Mouse (Mus musculus) heart, embryonic 11.5 days (tissue): Measurements from ENCODE around the gene Gm17334. TPM values are rescaled to one million over a fixed set of nuclear protein-coding genes. Genes with fewer than 3 reads are reported as not detected.

Experiments used
- ATAC-seq: fragments of 200-750 bp; cut with Nextera tagmentation; replicated peaks from 2 replicates; pipeline ENCODE4 v1.8.0; 2017; ENCODE audit warnings: moderate library complexity; ENCODE audit not compliant: insufficient number of reproducible peaks, low FRiP score, low TSS enrichment
- H3K27ac ChIP-seq: fragments of 300-500 bp; sonication (generic); 2 replicates; pipeline ENCODE4 v1.5.1; 2014; ENCODE audit warnings: mild to moderate bottlenecking, low read depth, low read length
- H3K27me3 ChIP-seq: fragments of 300-500 bp; sonication (generic); 2 replicates; pipeline ENCODE4 v1.6.1; 2014; ENCODE audit warnings: mild to moderate bottlenecking, low read length, mixed read lengths; ENCODE audit not compliant: control insufficient read depth, insufficient read depth
- H3K36me3 ChIP-seq: fragments of 300-500 bp; sonication (generic); 2 replicates; pipeline ENCODE4 v1.6.1; 2014; ENCODE audit warnings: mild to moderate bottlenecking, low read length, moderate library complexity, mixed read lengths; ENCODE audit not compliant: control insufficient read depth, insufficient read depth
- H3K4me1 ChIP-seq: fragments of 300-500 bp; sonication (generic); 2 replicates; pipeline ENCODE4 v1.6.1; 2014; ENCODE audit warnings: low read length; ENCODE audit not compliant: control insufficient read depth, insufficient read depth
- H3K4me2 ChIP-seq: fragments of 300-500 bp; sonication (generic); 2 replicates; pipeline ENCODE4 v1.6.1; 2014; ENCODE audit warnings: mild to moderate bottlenecking, moderate library complexity
- H3K4me3 ChIP-seq: fragments of 300-500 bp; sonication (generic); 2 replicates; pipeline ENCODE4 v1.5.1; 2014; ENCODE audit warnings: low read depth, low read length
- H3K9ac ChIP-seq: fragments of 300-500 bp; sonication (generic); 2 replicates; pipeline ENCODE4 v1.6.1; 2014; ENCODE audit warnings: mild to moderate bottlenecking, low read depth, low read length, moderate library complexity
- H3K9me3 ChIP-seq: fragments of 300-500 bp; sonication (generic); replicated peaks from 2 replicates; pipeline ENCODE4 v1.6.1; 2016; ENCODE audit warnings: low read length; ENCODE audit not compliant: control insufficient read depth
- WGBS: fragments of 180-500 bp; shearing (Covaris S2); extraction: QIAGEN DNeasy Blood & Tissue Kit; methylation state at CpG from one replicate; pipeline ENCODE4 v1.1.7; 2014; ENCODE audit not compliant: insufficient replicate concordance; 5-methylcytosine and 5-hydroxymethylcytosine counted together
- polyA plus RNA-seq: library from polyadenylated mRNA; unstranded; fragments of >200 nt; fragmentation: Nextera tagmentation; extraction: Ambion mirVana; gene quantifications from 2 replicates; pipeline ENCODE4 v1.2.1, GENCODE M21; 2014

The Gm17334 gene
- polyA plus RNA-seq, 1 experiment from 2014 or later, result 0.24 TPM

GRCm38 (mm10) chr11:53794015-53794414 lies 21.0 kb upstream of the Gm17334 start:
- ATAC-seq, result no peak
- Histone ChIP-seq H3K36me3 (no peaks in the 10 kb centered on the region), H3K4me3 (no peak overlapping the region), H3K4me2 (no peak overlapping the region), H3K9ac (no peak overlapping the region), H3K27ac (no peak overlapping the region), H3K9me3 (no peaks in the 10 kb centered on the region; the same call in 1 of the 2 replicates), H3K27me3 (no peaks in the 10 kb centered on the region), H3K4me1 (peaks cover 24% of the 10 kb centered on the region)
- 51% methylated on average over 3 of the region's 3 CpGs for WGBS

- Histone ChIP-seq H3K27ac (no peak overlapping the region), H3K4me2 (no peak overlapping the region), H3K4me1 (peaks cover 24% of the 10 kb centered on the region), H3K9ac (no peak overlapping the region), H3K27me3 (no peaks in the 10 kb centered on the region), H3K36me3 (no peaks in the 10 kb centered on the region), H3K9me3 (no peaks in the 10 kb centered on the region; the same call in 1 of the 2 replicates), H3K4me3 (no peak overlapping the region)
- ATAC-seq, result no peak
- 68% methylated on average over 3 of the region's 3 CpGs for WGBS
These were observed 20.0 kb upstream of the Gm17334 start for GRCm38 (mm10) chr11:53792986-53793385.

GRCm38 (mm10) chr11:53789277-53789676 lies 16.3 kb upstream of the Gm17334 start:
- H3K4me3 ChIP-seq, result no peak overlapping the region
- H3K4me1 ChIP-seq, result peaks cover 4% of the 10 kb centered on the region; the same call in 1 of the 2 replicates
- H3K4me2 ChIP-seq, result no peak overlapping the region
- ATAC-seq, result no peak
- no peak overlapping the region for H3K27ac ChIP-seq
- no peaks in the 10 kb centered on the region for H3K27me3 ChIP-seq
- no peaks in the 10 kb centered on the region; the same call in 1 of the 2 replicates for H3K9me3 ChIP-seq
- 67% methylated on average over 3 of the region's 3 CpGs for WGBS
- H3K9ac ChIP-seq, result no peak overlapping the region
- no peaks in the 10 kb centered on the region for H3K36me3 ChIP-seq

- H3K4me1 ChIP-seq, result no peaks in the 10 kb centered on the region; the same call in 1 of the 2 replicates
- no peaks in the 10 kb centered on the region; the same call in 1 of the 2 replicates for H3K9me3 ChIP-seq
- no peaks in the 10 kb centered on the region for H3K27me3 ChIP-seq
- no peak overlapping the region for H3K4me3 ChIP-seq
- H3K27ac ChIP-seq, result no peak overlapping the region
- no peak for ATAC-seq
- no peaks in the 10 kb centered on the region for H3K36me3 ChIP-seq
- H3K4me2 ChIP-seq, result no peak overlapping the region
- 66% methylated on average over 8 of the region's 8 CpGs for WGBS
- H3K9ac ChIP-seq, result no peak overlapping the region
These were observed 15.2 kb upstream of the Gm17334 start for GRCm38 (mm10) chr11:53788196-53788595.

- Histone ChIP-seq H3K9me3 (no peaks in the 10 kb centered on the region; the same call in 1 of the 2 replicates), H3K9ac (no peak overlapping the region), H3K4me3 (no peak overlapping the region), H3K4me2 (no peak overlapping the region), H3K27ac (no peak overlapping the region), H3K27me3 (no peaks in the 10 kb centered on the region), H3K36me3 (no peaks in the 10 kb centered on the region), H3K4me1 (no peaks in the 10 kb centered on the region; the same call in 1 of the 2 replicates)
- WGBS, result 73% methylated on average over 13 of the region's 13 CpGs
- no peak for ATAC-seq
These were observed 13.4 kb upstream of the Gm17334 start for GRCm38 (mm10) chr11:53786058-53787031.

- Histone ChIP-seq H3K9ac (no peak overlapping the region), H3K4me1 (no peaks in the 10 kb centered on the region; the same call in 1 of the 2 replicates), H3K27me3 (no peaks in the 10 kb centered on the region), H3K4me3 (no peak overlapping the region), H3K9me3 (no peaks in the 10 kb centered on the region; the same call in 1 of the 2 replicates), H3K4me2 (no peak overlapping the region), H3K36me3 (no peaks in the 10 kb centered on the region), H3K27ac (no peak overlapping the region)
- WGBS, result 73% methylated on average over 3 of the region's 3 CpGs
- ATAC-seq, result no peak
These were observed 12.4 kb upstream of the Gm17334 start for GRCm38 (mm10) chr11:53785311-53785936.

- no peaks in the 10 kb centered on the region for H3K36me3 ChIP-seq
- WGBS, result 81% methylated on average over 9 of the region's 9 CpGs
- no peak overlapping the region for H3K4me2 ChIP-seq
- no peak overlapping the region for H3K9ac ChIP-seq
- no peaks in the 10 kb centered on the region for H3K4me1 ChIP-seq
- no peak for ATAC-seq
- no peaks in the 10 kb centered on the region for H3K9me3 ChIP-seq
- H3K4me3 ChIP-seq, result no peak overlapping the region
- no peak overlapping the region for H3K27ac ChIP-seq
- no peaks in the 10 kb centered on the region for H3K27me3 ChIP-seq
These were observed 10.3 kb upstream of the Gm17334 start for GRCm38 (mm10) chr11:53783288-53783687.

GRCm38 (mm10) chr11:53781964-53782363 lies 9.0 kb upstream of the Gm17334 start:
- Histone ChIP-seq H3K27me3 (no peaks in the 10 kb centered on the region), H3K4me3 (no peak overlapping the region), H3K9me3 (no peaks in the 10 kb centered on the region), H3K4me2 (no peak overlapping the region), H3K27ac (no peak overlapping the region), H3K9ac (no peak overlapping the region), H3K36me3 (no peaks in the 10 kb centered on the region), H3K4me1 (no peaks in the 10 kb centered on the region)
- no peak for ATAC-seq
- WGBS, result 81% methylated on average over 7 of the region's 7 CpGs
